Mouse (Mus musculus): ENCODE results near the gene Tubb4a. TPM values are rescaled to one million over a fixed set of nuclear protein-coding genes. Genes with fewer than 3 reads are reported as not detected.

Tubb4a gene
- polyA plus RNA-seq, 1 experiment from 2014 or later = 9.7 TPM

GRCm38 (mm10) chr17:57070699-57071098, 16.9 kb downstream of the Tubb4a start:
- Histone ChIP-seq H3K27me3 (replicated peaks) (peaks cover 90% of the 10 kb centered on the region), H3K9ac (no peak overlapping the region), H3K4me3 (no peak overlapping the region), H3K36me3 (no peaks in the 10 kb centered on the region), H3K27ac (replicated peaks) (no peak overlapping the region), H3K4me2 (no peak overlapping the region), H3K4me1 (0 out of 2 replicates have a peak, but pooled peaks cover 3% of the 10 kb centered on the region), H3K9me3 (no peaks in the 10 kb centered on the region)
- 5% methylated on average over 11 of the region's 11 CpGs for WGBS
- ATAC-seq (ENCODE audit: extremely low read depth, insufficient number of reproducible peaks, low FRiP score, low TSS enrichment) = no peak

DNA sequence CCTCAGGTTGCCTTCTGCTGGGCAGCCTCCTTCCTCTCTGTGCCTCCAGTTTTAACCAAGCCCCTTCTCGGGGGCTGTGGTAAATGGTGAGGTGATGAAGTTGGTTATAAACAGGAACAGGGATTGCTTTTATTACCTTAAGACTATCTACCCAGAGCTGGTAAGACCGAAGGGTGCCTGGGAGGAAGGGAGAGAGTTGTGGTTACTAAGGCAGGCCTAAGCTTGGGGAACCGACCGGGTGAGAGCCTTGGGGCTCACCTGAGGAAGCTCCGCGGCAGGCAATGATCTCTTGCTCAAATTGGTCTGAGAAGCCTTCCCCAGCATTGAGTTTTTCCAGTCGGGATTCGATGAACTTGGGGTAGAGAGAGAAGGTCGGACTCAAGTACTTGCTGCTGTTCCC, 17.3 kb downstream of the Tubb4a start:
- Histone ChIP-seq H3K27me3 (replicated peaks) (peaks cover 94% of the 10 kb centered on the region), H3K27ac (replicated peaks) (no peak overlapping the region), H3K9me3 (no peaks in the 10 kb centered on the region), H3K4me1 (0 out of 2 replicates have a peak, but pooled peaks cover 3% of the 10 kb centered on the region), H3K9ac (no peak overlapping the region), H3K4me3 (no peak overlapping the region), H3K36me3 (no peaks in the 10 kb centered on the region), H3K4me2 (no peak overlapping the region)
- ATAC-seq (ENCODE audit: extremely low read depth, insufficient number of reproducible peaks, low FRiP score, low TSS enrichment) = no peak
- WGBS = 15% methylated on average over 9 of the region's 9 CpGs

- ATAC-seq (ENCODE audit: extremely low read depth, insufficient number of reproducible peaks, low FRiP score, low TSS enrichment) = no peak
- Histone ChIP-seq H3K9ac (no peak overlapping the region), H3K4me3 (no peak overlapping the region), H3K4me1 (peaks cover 10% of the 10 kb centered on the region), H3K4me2 (no peak overlapping the region), H3K36me3 (no peaks in the 10 kb centered on the region), H3K27ac (replicated peaks) (no peak overlapping the region), H3K9me3 (no peaks in the 10 kb centered on the region), H3K27me3 (replicated peaks) (peaks cover 96% of the 10 kb centered on the region)
- WGBS = 38% methylated on average over 5 of the region's 5 CpGs
These were observed 20.7 kb downstream of the Tubb4a start for GRCm38 (mm10) chr17:57066908-57067307.

DNA sequence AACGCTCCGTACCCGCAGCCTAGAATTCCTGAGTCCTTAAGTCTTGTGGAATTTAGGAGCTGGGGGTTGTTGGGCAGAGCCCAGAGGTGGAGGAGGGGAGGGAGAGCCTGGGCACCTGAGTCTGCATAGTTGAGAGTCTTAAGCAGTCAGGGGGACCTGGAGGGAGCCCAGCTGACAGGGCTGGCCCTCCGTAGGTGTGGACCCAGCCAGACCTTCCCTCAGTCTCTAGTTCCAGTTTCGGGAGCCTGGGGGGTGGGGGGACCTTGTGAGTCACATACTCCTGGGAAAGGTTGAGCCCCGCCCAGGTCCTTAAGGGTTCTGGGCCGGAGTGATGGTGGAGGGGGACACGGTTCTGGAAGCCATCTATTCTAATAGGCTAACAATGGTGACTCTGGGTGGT, 24.6 kb downstream of the Tubb4a start:
- WGBS = 14% methylated on average over 8 of the region's 8 CpGs
- Histone ChIP-seq H3K4me2 (peak overlapping the region; percentile 75; the same call in 1 of the 2 replicates), H3K27me3 (replicated peaks) (peaks cover 72% of the 10 kb centered on the region), H3K36me3 (no peaks in the 10 kb centered on the region), H3K9ac (no peak overlapping the region; the same call in 1 of the 2 replicates), H3K9me3 (no peaks in the 10 kb centered on the region), H3K4me3 (no peak overlapping the region), H3K4me1 (peaks cover 29% of the 10 kb centered on the region), H3K27ac (replicated peaks) (no peak overlapping the region)
- ATAC-seq (ENCODE audit: extremely low read depth, insufficient number of reproducible peaks, low FRiP score, low TSS enrichment) = no peak

DNA sequence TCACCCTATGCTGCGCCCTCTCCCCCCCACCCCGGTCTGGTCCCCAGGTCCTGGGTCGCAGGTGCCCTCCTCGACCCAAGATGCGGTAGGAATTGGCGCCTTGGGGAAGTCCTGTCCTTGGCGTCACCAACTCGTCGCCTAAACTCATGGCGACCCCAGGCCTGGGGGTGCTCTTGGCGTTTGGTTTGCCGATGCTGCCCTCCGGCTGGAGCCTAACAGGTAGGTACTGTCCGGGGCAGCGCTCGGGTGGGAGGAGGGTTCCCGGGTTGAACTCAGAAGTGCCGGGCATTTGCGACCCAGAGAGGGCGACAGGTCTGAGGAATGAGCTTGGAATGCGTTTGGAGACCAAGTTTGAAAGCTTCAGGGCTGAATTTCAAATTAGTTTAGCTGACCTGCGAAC, 25.0 kb downstream of the Tubb4a start:
- no peaks in the 10 kb centered on the region for H3K9me3 ChIP-seq
- peaks cover under 1% of the 10 kb centered on the region; the same call in 1 of the 2 replicates for H3K36me3 ChIP-seq
- peak overlapping the region; percentile 17 for H3K9ac ChIP-seq
- peak overlapping the region; percentile 49 for H3K4me3 ChIP-seq
- H3K4me2 ChIP-seq = peak overlapping the region; percentile 75
- H3K27me3 ChIP-seq (replicated peaks) = peaks cover 67% of the 10 kb centered on the region
- H3K27ac ChIP-seq (replicated peaks) = no peak overlapping the region
- WGBS = under 1% methylated on average over 22 of the region's 22 CpGs
- H3K4me1 ChIP-seq = peaks cover 33% of the 10 kb centered on the region
- ATAC-seq (ENCODE audit: extremely low read depth, insufficient number of reproducible peaks, low FRiP score, low TSS enrichment) = no peak

DNA sequence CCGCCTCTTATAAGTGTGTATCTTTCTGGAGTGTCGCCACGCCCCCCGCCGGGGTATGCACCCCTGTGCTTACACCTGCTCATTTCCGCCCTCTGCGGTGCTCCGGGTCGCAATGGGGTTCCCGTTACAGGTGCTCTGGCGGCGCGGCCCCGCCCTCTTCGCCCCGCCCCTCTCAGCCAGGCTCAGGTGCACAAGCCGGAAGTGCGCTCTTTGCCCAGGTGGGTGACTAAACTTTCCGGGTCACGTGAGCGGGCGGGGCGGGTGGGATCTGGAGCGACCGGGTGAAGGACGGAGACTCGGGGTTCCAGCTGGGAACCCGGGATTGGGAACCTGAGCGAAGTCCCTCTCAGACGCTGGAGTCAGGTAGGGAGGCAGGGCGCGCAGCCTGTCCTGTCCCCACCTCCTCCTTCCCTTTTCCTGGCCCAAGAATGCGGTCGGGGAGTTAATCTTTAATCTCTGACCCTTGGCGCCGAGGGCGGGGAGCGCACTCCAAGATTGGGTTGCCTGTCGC, 25.5 kb downstream of the Tubb4a start:
- 2% methylated on average over 39 of the region's 39 CpGs for WGBS
- peak overlapping the region; percentile 49 for H3K4me3 ChIP-seq
- H3K4me1 ChIP-seq = peaks cover 33% of the 10 kb centered on the region
- peak overlapping the region; percentile 17 for H3K9ac ChIP-seq
- no peak overlapping the region for H3K27ac ChIP-seq (replicated peaks)
- no peak for ATAC-seq (ENCODE audit: extremely low read depth, insufficient number of reproducible peaks, low FRiP score, low TSS enrichment)
- peaks cover 62% of the 10 kb centered on the region for H3K27me3 ChIP-seq (replicated peaks)
- H3K9me3 ChIP-seq = no peaks in the 10 kb centered on the region
- peaks cover 5% of the 10 kb centered on the region for H3K36me3 ChIP-seq
- peak overlapping the region; percentile 75 for H3K4me2 ChIP-seq

- WGBS = 37% methylated on average over 10 of the region's 10 CpGs
- peak overlapping the region; percentile 85; the same call in 1 of the 2 replicates for H3K4me3 ChIP-seq
- ATAC-seq (ENCODE audit: extremely low read depth, insufficient number of reproducible peaks, low FRiP score, low TSS enrichment) = no peak
These were observed 26.5 kb downstream of the Tubb4a start for GRCm38 (mm10) chr17:57061069-57061468.

GRCm38 (mm10) chr17:57060231-57060801, 27.3 kb downstream of the Tubb4a start:
- peak overlapping the region; percentile 67 for H3K27ac ChIP-seq (replicated peaks)
- H3K4me2 ChIP-seq = peak overlapping the region; percentile 74
- peaks cover 45% of the 10 kb centered on the region for H3K27me3 ChIP-seq (replicated peaks)
- peak overlapping the region; percentile 85 for H3K4me3 ChIP-seq
- no peaks in the 10 kb centered on the region for H3K9me3 ChIP-seq
- ATAC-seq (ENCODE audit: extremely low read depth, insufficient number of reproducible peaks, low FRiP score, low TSS enrichment) = peak; percentile 85
- under 1% methylated on average over 44 of the region's 44 CpGs for WGBS
- peaks cover 20% of the 10 kb centered on the region for H3K36me3 ChIP-seq
- peaks cover 33% of the 10 kb centered on the region for H3K4me1 ChIP-seq
- H3K9ac ChIP-seq = peak overlapping the region; percentile 90

More at GRCm38 (mm10) chr17:57061069-57061468, 26.5 kb downstream of the Tubb4a start:
- H3K4me2 ChIP-seq = peak overlapping the region; percentile 74
- 0 out of 2 replicates have a peak overlapping the region, but pooled peaks have one; percentile 66 for H3K9ac ChIP-seq
- H3K9me3 ChIP-seq = no peaks in the 10 kb centered on the region
- no peak overlapping the region for H3K27ac ChIP-seq (replicated peaks)
- peaks cover 33% of the 10 kb centered on the region for H3K4me1 ChIP-seq
- H3K36me3 ChIP-seq = peaks cover 13% of the 10 kb centered on the region
- H3K27me3 ChIP-seq (replicated peaks) = peaks cover 52% of the 10 kb centered on the region

DNA sequence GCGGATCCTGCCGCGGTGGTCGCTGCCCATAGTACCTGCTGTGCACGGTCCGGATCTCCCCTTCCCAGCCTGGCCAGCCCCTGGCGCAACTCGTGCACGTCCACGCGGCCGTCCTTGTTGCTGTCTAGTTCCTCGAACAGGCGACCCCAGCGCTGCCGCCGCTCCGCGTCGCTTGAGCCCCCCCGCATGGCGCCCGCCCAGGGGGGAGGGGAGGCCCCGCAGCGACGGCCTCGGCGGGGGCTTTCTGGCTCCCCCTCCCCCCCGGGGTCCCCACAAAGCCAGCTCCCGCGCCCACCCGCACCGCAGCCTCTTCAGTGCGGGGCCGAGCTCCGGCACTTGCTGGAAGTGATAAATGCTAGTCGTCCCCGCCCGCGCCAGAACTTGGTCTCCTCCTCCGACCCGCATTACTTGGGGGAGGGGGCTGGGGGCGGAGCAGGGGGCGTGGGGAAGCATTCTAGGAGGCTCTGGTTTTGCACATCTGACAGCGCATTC, 28.1 kb downstream of the Tubb4a start, which contains the start of gene Slc25a23:
Slc25a23 (minus strand) TSS at position 378 of the 492 bp plus-strand sequence.
- H3K4me3 ChIP-seq = peak within 1 kb of the TSS; percentile 85
- H3K27me3 ChIP-seq (replicated peaks) = peaks cover 37% of the 10 kb centered on the region
- peak within 1 kb of the TSS; percentile 67 for H3K27ac ChIP-seq (replicated peaks)
- H3K9me3 ChIP-seq = no peaks in the 10 kb centered on the region
- peak within 1 kb of the TSS; percentile 90 for H3K9ac ChIP-seq
- peak within 1 kb of the TSS; percentile 74 for H3K4me2 ChIP-seq
- H3K4me1 ChIP-seq = peaks cover 33% of the 10 kb centered on the region
- H3K36me3 ChIP-seq = peaks cover 27% of the 10 kb centered on the region
- ATAC-seq (ENCODE audit: extremely low read depth, insufficient number of reproducible peaks, low FRiP score, low TSS enrichment) = peak; percentile 17; the same call in 1 of the 2 replicates
- WGBS = under 1% methylated on average over 39 of the region's 45 CpGs

GRCm38 (mm10) chr17:57058891-57059485, 28.6 kb downstream of the Tubb4a start, which contains the start of gene Crb3:
Crb3 (plus strand) TSS chr17:57059105.
- H3K36me3 ChIP-seq = peaks cover 33% of the 10 kb centered on the region
- H3K4me1 ChIP-seq = peaks cover 33% of the 10 kb centered on the region
- peak within 1 kb of the TSS; percentile 85 for H3K4me3 ChIP-seq
- WGBS = under 1% methylated on average over 12 of the region's 22 CpGs
- peak within 1 kb of the TSS; percentile 90 for H3K9ac ChIP-seq
- peak within 1 kb of the TSS; percentile 67 for H3K27ac ChIP-seq (replicated peaks)
- ATAC-seq (ENCODE audit: extremely low read depth, insufficient number of reproducible peaks, low FRiP score, low TSS enrichment) = no peak
- H3K27me3 ChIP-seq (replicated peaks) = peaks cover 31% of the 10 kb centered on the region
- peak within 1 kb of the TSS; percentile 74 for H3K4me2 ChIP-seq
- no peaks in the 10 kb centered on the region for H3K9me3 ChIP-seq

DNA sequence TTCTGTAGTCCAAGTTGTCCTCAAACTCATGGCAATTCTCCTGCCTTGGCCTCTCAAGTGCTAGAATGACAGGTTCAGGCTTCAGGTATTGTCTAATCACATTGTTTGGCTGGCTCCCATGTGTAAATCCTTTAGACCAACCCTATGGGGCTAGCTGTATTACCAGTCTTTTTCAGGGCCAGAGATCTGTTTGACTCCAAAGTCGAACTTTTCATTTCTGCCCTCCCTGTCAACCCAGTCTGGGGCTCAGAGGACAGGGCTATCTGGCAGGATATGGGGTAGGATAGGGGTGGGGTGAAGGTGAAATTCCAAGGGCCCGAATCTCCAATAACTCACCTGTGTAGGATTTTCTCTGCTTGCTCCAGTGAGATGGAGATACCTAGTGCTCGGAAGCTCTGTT, 31.3 kb downstream of the Tubb4a start:
- no peaks in the 10 kb centered on the region for H3K9me3 ChIP-seq
- H3K4me3 ChIP-seq = no peak overlapping the region
- no peak overlapping the region for H3K27ac ChIP-seq (replicated peaks)
- no peak overlapping the region for H3K9ac ChIP-seq
- peaks cover 60% of the 10 kb centered on the region for H3K36me3 ChIP-seq
- no peak overlapping the region for H3K4me2 ChIP-seq
- ATAC-seq (ENCODE audit: extremely low read depth, insufficient number of reproducible peaks, low FRiP score, low TSS enrichment) = no peak
- H3K27me3 ChIP-seq (replicated peaks) = peaks cover 5% of the 10 kb centered on the region
- H3K4me1 ChIP-seq = peaks cover 22% of the 10 kb centered on the region
- WGBS = 77% methylated on average over 3 of the region's 3 CpGs

Data from heart, embryonic 13.5 days (tissue).